Comparison of ENCODE assay signal across 24 mouse cellular contexts in the genomic region with DNA sequence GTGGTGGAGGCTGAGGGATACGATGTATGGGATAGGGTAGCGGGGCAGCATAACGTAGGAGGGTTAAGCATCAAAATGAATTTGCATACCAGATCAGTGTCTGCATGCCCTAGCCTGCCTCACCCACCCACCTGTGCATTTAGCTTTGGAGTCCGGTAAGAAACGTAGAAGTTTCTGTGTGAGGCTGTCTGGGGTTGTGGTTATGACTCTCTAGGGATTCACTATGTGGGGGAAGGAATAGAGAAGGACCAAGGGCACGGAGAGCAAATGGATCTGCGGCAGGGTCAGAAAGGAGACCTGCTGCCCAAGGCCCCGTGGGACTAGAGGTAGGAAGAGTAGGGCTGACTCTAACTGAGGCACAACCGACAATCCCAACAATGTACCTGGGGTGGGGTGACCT. TPM values are rescaled to one million over a fixed set of nuclear protein-coding genes. Genes with fewer than 3 reads are reported as not detected.
DNase-seq lines count a peak whose midpoint lies in the region; ATAC-seq and TF ChIP-seq lines count a peak whose summit lies in the region.
"Had no signal": no experiment of that assay in that cellular context is flagged by ENCODE, and none has a peak within 500 bp of the region (broad histone marks: within the 10 kb centered on the region; RNA-seq: fewer than 3 reads in every experiment).

No protein-coding gene starts in this region.

- no peak overlapping the region for H3K27ac ChIP-seq in kidney, adult 2 months (ENCODE audit: insufficient read depth, low read depth, low read length)
- no peak overlapping the region for H3K27ac ChIP-seq in kidney, embryonic 14.5 days (ENCODE audit: low read depth, low read length)
- H3K27ac ChIP-seq in intestine, embryonic 16.5 days (ENCODE audit: low read length): peak overlapping the region; percentile 93; the same call in 1 of the 2 replicates
- H3K27ac ChIP-seq: forebrain, embryonic 10.5 days; forebrain, embryonic 13.5 days; heart, adult 2 months; heart, embryonic 10.5 days; heart, embryonic 13.5 days; hindbrain, embryonic 12.5 days; hindbrain, embryonic 15.5 days had no signal

- peaks cover 12% of the 10 kb centered on the region; the same call in 1 of the 2 replicates for H3K4me1 ChIP-seq in kidney, adult 2 months (ENCODE audit: control insufficient read depth, insufficient read depth, low read length)
- H3K4me1 ChIP-seq in kidney, embryonic 14.5 days (ENCODE audit: control insufficient read depth, insufficient read depth, low read length): peaks cover 4% of the 10 kb centered on the region; the same call in 1 of the 2 replicates
- peaks cover 15% of the 10 kb centered on the region for H3K4me1 ChIP-seq in intestine, embryonic 16.5 days (ENCODE audit: control insufficient read depth, insufficient read depth, low read length)

- H3K9me3 ChIP-seq in kidney, embryonic 14.5 days (ENCODE audit: control insufficient read depth, low read length): no peaks in the 10 kb centered on the region
- no peaks in the 10 kb centered on the region for H3K9me3 ChIP-seq in intestine, embryonic 16.5 days (ENCODE audit: control insufficient read depth, low read length)
- H3K9me3 ChIP-seq: forebrain, embryonic 10.5 days; forebrain, embryonic 13.5 days; heart, embryonic 10.5 days; heart, embryonic 13.5 days; hindbrain, embryonic 12.5 days; hindbrain, embryonic 15.5 days had no signal

- no peak overlapping the region for H3K9ac ChIP-seq in kidney, embryonic 14.5 days (ENCODE audit: low read depth, low read length)
- H3K9ac ChIP-seq in intestine, embryonic 16.5 days (ENCODE audit: low read depth, low read length): peak overlapping the region; percentile 70
- H3K9ac ChIP-seq: forebrain, embryonic 13.5 days; heart, embryonic 13.5 days; hindbrain, embryonic 12.5 days; hindbrain, embryonic 15.5 days had no signal

- no peak for TF ChIP-seq CTCF in kidney, adult 2 months (conservative IDR thresholded peaks at IDR 0.05; ENCODE audit: insufficient read depth, insufficient read length, low read depth, low read length)

- DNase-seq in kidney, adult 2 months: no peak
- DNase-seq in splenic B cell, adult 2 months (ENCODE audit: low read depth, low spot score): peak; percentile 38
- DNase-seq in testis, postnatal 14 days (ENCODE audit: low spot score): no peak
- DNase-seq: adrenal gland, postnatal 10 days; adrenal gland, postnatal 36 days; B cell, adult 2 months; cerebellum, adult 18-20 months; cerebellum, adult 9-10 months; cerebellum, postnatal 14 days; gastrocnemius, postnatal 10 days; gastrocnemius, postnatal 36 days; heart, adult 2 months had no signal

- H3K4me3 ChIP-seq in kidney, adult 2 months (ENCODE audit: insufficient read depth, low read depth, low read length): peak overlapping the region; percentile 56; the same call in 1 of the 2 replicates
- H3K4me3 ChIP-seq in kidney, embryonic 14.5 days (ENCODE audit: low read length): no peak overlapping the region
- peak overlapping the region; percentile 55 for H3K4me3 ChIP-seq in intestine, embryonic 16.5 days (ENCODE audit: low read length)
- H3K4me3 ChIP-seq: forebrain, embryonic 10.5 days; forebrain, embryonic 13.5 days; heart, adult 2 months; heart, embryonic 10.5 days; heart, embryonic 13.5 days; hindbrain, embryonic 12.5 days; hindbrain, embryonic 15.5 days had no signal

- H3K36me3 ChIP-seq in kidney, adult 2 months (ENCODE audit: control insufficient read depth, insufficient read depth, low read length): no peaks in the 10 kb centered on the region
- H3K36me3 ChIP-seq in kidney, embryonic 14.5 days (ENCODE audit: control insufficient read depth, insufficient read depth, low read length): no peaks in the 10 kb centered on the region
- no peaks in the 10 kb centered on the region for H3K36me3 ChIP-seq in intestine, embryonic 16.5 days (ENCODE audit: control insufficient read depth, insufficient read depth, low read length)
- no peaks in the 10 kb centered on the region for H3K36me3 ChIP-seq in splenic B cell, adult 2 months (ENCODE audit: control insufficient read depth, insufficient read depth, low read length, poor library complexity, severe bottlenecking)
- H3K36me3 ChIP-seq: forebrain, embryonic 10.5 days; heart, embryonic 10.5 days; heart, embryonic 13.5 days; hindbrain, embryonic 12.5 days; hindbrain, embryonic 15.5 days had no signal

- H3K27me3 ChIP-seq in kidney, adult 2 months (replicated peaks; ENCODE audit: control insufficient read depth, insufficient read depth, low read length): no peaks in the 10 kb centered on the region
- H3K27me3 ChIP-seq in kidney, embryonic 14.5 days (ENCODE audit: control insufficient read depth, insufficient read depth, low read length): no peaks in the 10 kb centered on the region
- H3K27me3 ChIP-seq in intestine, embryonic 16.5 days (replicated peaks; ENCODE audit: control insufficient read depth, insufficient read depth, low read length): no peaks in the 10 kb centered on the region
- no peaks in the 10 kb centered on the region for H3K27me3 ChIP-seq in splenic B cell, adult 2 months (ENCODE audit: control insufficient read depth, insufficient read depth, low read length, poor library complexity, severe bottlenecking)
- H3K27me3 ChIP-seq: hindbrain, embryonic 15.5 days had no signal

- H3K4me2 ChIP-seq in kidney, embryonic 14.5 days (replicated peaks; ENCODE audit: low read depth, low read length): no peak overlapping the region
- peak overlapping the region; percentile 50 for H3K4me2 ChIP-seq in intestine, embryonic 16.5 days (ENCODE audit: low read depth, low read length)
- H3K4me2 ChIP-seq: forebrain, embryonic 13.5 days; heart, embryonic 13.5 days; hindbrain, embryonic 12.5 days; hindbrain, embryonic 15.5 days had no signal

- no peak for ATAC-seq in kidney, embryonic 14.5 days (ENCODE audit: low FRiP score, low TSS enrichment)
- ATAC-seq in intestine, embryonic 16.5 days: no peak
- ATAC-seq in CD4-positive, CD25-positive, alpha-beta regulatory T cell, adult 4 months: no peak
- ATAC-seq: activated CD4-positive, CD25-positive, alpha-beta regulatory T cell, adult 4 months; forebrain, embryonic 13.5 days; forebrain, embryonic 16.5 days had no signal

- no peak for TF ChIP-seq POLR2A in kidney, adult 2 months (IDR thresholded peaks at IDR 0.05; ENCODE audit: low read depth, low read length)

- WGBS in kidney, adult 2 months: 75% methylated on average over 9 of the region's 9 CpGs
- 74% methylated on average over 9 of the region's 9 CpGs for WGBS in kidney, embryonic 14.5 days
- 75% methylated on average over 9 of the region's 9 CpGs for WGBS in intestine, embryonic 16.5 days

RNA-seq across cellular contexts. Expression of a gene that starts 1.2 kb away (rescaled TPM):
- 129 and 145 TPM in 2 replicates for polyA plus RNA-seq in kidney, adult 2 months (2012; rRNA removed)
- 1.7 and 3.5 TPM in 2 replicates for polyA plus RNA-seq in kidney, embryonic 14.5 days (2014; fragmentation: Nextera tagmentation; extraction: Ambion mirVana)
- polyA plus RNA-seq in intestine, embryonic 16.5 days (2015; fragmentation: Nextera tagmentation; extraction: Ambion mirVana): 167 and 234 TPM in 2 replicates
- not detected for polyA plus RNA-seq in CD4-positive, CD25-positive, alpha-beta regulatory T cell, adult 4 months (2017; shearing (Covaris generic))
- polyA plus RNA-seq: activated CD4-positive, CD25-positive, alpha-beta regulatory T cell, adult 4 months; embryonic facial prominence, embryonic 11.5 days; forebrain, embryonic 10.5 days; forebrain, embryonic 13.5 days; forebrain, embryonic 16.5 days; heart, adult 2 months; heart, embryonic 10.5 days; heart, embryonic 13.5 days; hindbrain, embryonic 12.5 days; hindbrain, embryonic 15.5 days had no signal

RNA-seq across cellular contexts. Expression of a gene that starts 3.6 kb away (rescaled TPM):
- 2.0 and 2.7 TPM in 2 replicates for polyA plus RNA-seq in kidney, adult 2 months (2012; rRNA removed)
- polyA plus RNA-seq in kidney, embryonic 14.5 days (2014; fragmentation: Nextera tagmentation; extraction: Ambion mirVana): 40.2 and 58.1 TPM in 2 replicates
- 304 and 334 TPM in 2 replicates for polyA plus RNA-seq in intestine, embryonic 16.5 days (2015; fragmentation: Nextera tagmentation; extraction: Ambion mirVana)
- polyA plus RNA-seq in CD4-positive, CD25-positive, alpha-beta regulatory T cell, adult 4 months (2017; shearing (Covaris generic)): not detected
- polyA plus RNA-seq: activated CD4-positive, CD25-positive, alpha-beta regulatory T cell, adult 4 months; heart, adult 2 months had no signal

RNA-seq across cellular contexts. Expression of a gene that starts 9.1 kb away (rescaled TPM):
- polyA plus RNA-seq in kidney, adult 2 months (2012; rRNA removed): 51.6 and 57.5 TPM in 2 replicates
- 2.4 and 2.7 TPM in 2 replicates for polyA plus RNA-seq in kidney, embryonic 14.5 days (2014; fragmentation: Nextera tagmentation; extraction: Ambion mirVana)
- polyA plus RNA-seq in intestine, embryonic 16.5 days (2015; fragmentation: Nextera tagmentation; extraction: Ambion mirVana): 6.5 and 9.1 TPM in 2 replicates
- 100 to 1,000 TPM; 119 to 231 TPM for polyA plus RNA-seq in CD4-positive, CD25-positive, alpha-beta regulatory T cell, adult 4 months (2017; shearing (Covaris generic))

RNA-seq across cellular contexts. Expression of a gene that starts 16.4 kb away (rescaled TPM):
- polyA plus RNA-seq in kidney, adult 2 months (2012; rRNA removed): 0.03 TPM in 1 of 2 replicates, not detected in the other
- polyA plus RNA-seq in kidney, embryonic 14.5 days (2014; fragmentation: Nextera tagmentation; extraction: Ambion mirVana): 1.4 and 1.6 TPM in 2 replicates
- polyA plus RNA-seq in intestine, embryonic 16.5 days (2015; fragmentation: Nextera tagmentation; extraction: Ambion mirVana): 0.23 and 0.48 TPM in 2 replicates
- polyA plus RNA-seq in CD4-positive, CD25-positive, alpha-beta regulatory T cell, adult 4 months (2017; shearing (Covaris generic)): not detected
- polyA plus RNA-seq: activated CD4-positive, CD25-positive, alpha-beta regulatory T cell, adult 4 months; heart, embryonic 13.5 days had no signal

RNA-seq across cellular contexts. Expression of a gene that starts 46.8 kb away (rescaled TPM):
- polyA plus RNA-seq in kidney, adult 2 months (2012; rRNA removed): 15.8 and 19.1 TPM in 2 replicates
- 48.5 and 82.6 TPM in 2 replicates for polyA plus RNA-seq in kidney, embryonic 14.5 days (2014; fragmentation: Nextera tagmentation; extraction: Ambion mirVana)
- 55.2 and 56.7 TPM in 2 replicates for polyA plus RNA-seq in intestine, embryonic 16.5 days (2015; fragmentation: Nextera tagmentation; extraction: Ambion mirVana)
- polyA plus RNA-seq in CD4-positive, CD25-positive, alpha-beta regulatory T cell, adult 4 months (2017; shearing (Covaris generic)): 10 to 100 TPM; 45.3 to 54.8 TPM

Comparison
In these comparisons a context has a peak if more than half of its experiments do, and no peak if none do; other contexts are left out.
1. RNA of a gene that starts 1.2 kb away (polyA plus RNA-seq): 167 to 234 TPM in intestine, embryonic 16.5 days and 129 to 145 TPM in kidney, adult 2 months; 1.7 to 3.5 TPM in kidney, embryonic 14.5 days and not detected in CD4-positive, CD25-positive, alpha-beta regulatory T cell, adult 4 months; every median in the first group is over 10 times any median in the second.
2. RNA of a gene that starts 3.6 kb away (polyA plus RNA-seq): 304 to 334 TPM in intestine, embryonic 16.5 days and 40.2 to 58.1 TPM in kidney, embryonic 14.5 days; 2.0 to 2.7 TPM in kidney, adult 2 months and not detected in CD4-positive, CD25-positive, alpha-beta regulatory T cell, adult 4 months; every median in the first group is over 10 times any median in the second.